Mouse (Mus musculus) midbrain, embryonic 16.5 days (tissue): ENCODE results near the gene Ankrd40. TPM values are rescaled to one million over a fixed set of nuclear protein-coding genes. Genes with fewer than 3 reads are reported as not detected.

ENCODE experiments used
- ATAC-seq: fragments of 200-750 bp; cut with Nextera tagmentation; 2 replicates; pipeline ENCODE4 v1.8.0; 2017; ENCODE audit warnings: moderate TSS enrichment
- H3K27ac ChIP-seq: fragments of 300-500 bp; sonication (generic); 2 replicates; pipeline ENCODE4 v1.5.1; 2014; ENCODE audit warnings: mild to moderate bottlenecking, low read length, mixed read lengths
- H3K27me3 ChIP-seq: fragments of 300-500 bp; sonication (generic); 2 replicates; pipeline ENCODE4 v1.6.1; 2014; ENCODE audit warnings: low read depth, low read length, mixed read lengths; ENCODE audit not compliant: control insufficient read depth, insufficient read depth
- H3K36me3 ChIP-seq: fragments of 300-500 bp; sonication (generic); 2 replicates; pipeline ENCODE4 v1.6.1; 2014; ENCODE audit warnings: mild to moderate bottlenecking, low read length, moderate library complexity, mixed read lengths; ENCODE audit not compliant: control insufficient read depth, insufficient read depth
- H3K4me1 ChIP-seq: fragments of 300-500 bp; sonication (generic); 2 replicates; pipeline ENCODE4 v1.6.1; 2014; ENCODE audit warnings: mild to moderate bottlenecking, low read length, mixed read lengths; ENCODE audit not compliant: control insufficient read depth, insufficient read depth
- H3K4me2 ChIP-seq: fragments of 300-500 bp; sonication (generic); 2 replicates; pipeline ENCODE4 v1.6.1; 2014; ENCODE audit warnings: mild to moderate bottlenecking, low read length, mixed read lengths
- H3K4me3 ChIP-seq: fragments of 300-500 bp; sonication (generic); 2 replicates; pipeline ENCODE4 v1.5.1; 2014; ENCODE audit warnings: low read depth, mild to moderate bottlenecking, low read length, moderate library complexity, mixed read lengths
- H3K9ac ChIP-seq: fragments of 300-500 bp; sonication (generic); 2 replicates; pipeline ENCODE4 v1.6.1; 2014; ENCODE audit warnings: low read depth, low read length, mixed read lengths
- H3K9me3 ChIP-seq: fragments of 300-500 bp; sonication (generic); replicated peaks from 2 replicates; pipeline ENCODE4 v1.6.1; 2014; ENCODE audit warnings: mild to moderate bottlenecking, low read length, mixed read lengths; ENCODE audit not compliant: control insufficient read depth, poor library complexity, severe bottlenecking
- WGBS: fragments of 180-500 bp; shearing (Covaris S2); extraction: QIAGEN DNeasy Blood & Tissue Kit; methylation state at CpG from one replicate; pipeline ENCODE4 v1.1.7; 2014; 5-methylcytosine and 5-hydroxymethylcytosine counted together
- polyA plus RNA-seq: library from polyadenylated mRNA; unstranded; fragments of >200 nt; fragmentation: Nextera tagmentation; extraction: Ambion mirVana; gene quantifications from 2 replicates; pipeline ENCODE4 v1.2.1, GENCODE M21; 2015

The Ankrd40 gene
- polyA plus RNA-seq, 1 experiment from 2014 or later, result 10.2 TPM

GRCm38 (mm10) chr11:94359168-94359567 is 31.4 kb downstream of the Ankrd40 start:
- 96% methylated on average over 9 of the region's 12 CpGs for WGBS
- Histone ChIP-seq H3K4me1 (no peaks in the 10 kb centered on the region), H3K9ac (no peak overlapping the region)

GRCm38 (mm10) chr11:94361166-94361870 is 33.5 kb downstream of the Ankrd40 start:
- no peak for ATAC-seq

More at GRCm38 (mm10) chr11:94359168-94359567, 31.4 kb downstream of the Ankrd40 start:
- Histone ChIP-seq H3K4me3 (no peak overlapping the region), H3K4me2 (no peak overlapping the region), H3K36me3 (no peaks in the 10 kb centered on the region), H3K27me3 (no peaks in the 10 kb centered on the region), H3K27ac (no peak overlapping the region), H3K9me3 (no peaks in the 10 kb centered on the region)
- ATAC-seq, result no peak

GRCm38 (mm10) chr11:94362101-94362500 is 34.3 kb downstream of the Ankrd40 start:
- H3K9ac ChIP-seq, result no peak overlapping the region
- no peak for ATAC-seq
- no peaks in the 10 kb centered on the region for H3K36me3 ChIP-seq
- H3K27ac ChIP-seq, result no peak overlapping the region
- no peak overlapping the region for H3K4me3 ChIP-seq
- no peaks in the 10 kb centered on the region for H3K4me1 ChIP-seq
- no peaks in the 10 kb centered on the region for H3K9me3 ChIP-seq
- no peaks in the 10 kb centered on the region for H3K27me3 ChIP-seq
- H3K4me2 ChIP-seq, result no peak overlapping the region
- 89% methylated on average over 5 of the region's 5 CpGs for WGBS

More at GRCm38 (mm10) chr11:94361166-94361870, 33.5 kb downstream of the Ankrd40 start:
- Histone ChIP-seq H3K4me3 (no peak overlapping the region), H3K9ac (no peak overlapping the region), H3K36me3 (no peaks in the 10 kb centered on the region), H3K4me2 (no peak overlapping the region), H3K9me3 (no peaks in the 10 kb centered on the region), H3K27ac (no peak overlapping the region), H3K27me3 (no peaks in the 10 kb centered on the region), H3K4me1 (no peaks in the 10 kb centered on the region)
- 95% methylated on average over 14 of the region's 14 CpGs for WGBS

GRCm38 (mm10) chr11:94363690-94364089 is 35.9 kb downstream of the Ankrd40 start:
- no peak overlapping the region for H3K4me2 ChIP-seq
- WGBS, result 87% methylated on average over 7 of the region's 7 CpGs
- no peaks in the 10 kb centered on the region for H3K27me3 ChIP-seq
- no peaks in the 10 kb centered on the region for H3K36me3 ChIP-seq
- no peak for ATAC-seq
- no peaks in the 10 kb centered on the region for H3K9me3 ChIP-seq
- no peak overlapping the region for H3K9ac ChIP-seq
- H3K27ac ChIP-seq, result no peak overlapping the region
- no peak overlapping the region for H3K4me3 ChIP-seq
- no peaks in the 10 kb centered on the region for H3K4me1 ChIP-seq

GRCm38 (mm10) chr11:94365340-94365739 is 37.5 kb downstream of the Ankrd40 start:
- H3K9me3 ChIP-seq, result no peaks in the 10 kb centered on the region
- 85% methylated on average over 3 of the region's 3 CpGs for WGBS
- no peak overlapping the region for H3K4me2 ChIP-seq
- ATAC-seq, result no peak
- H3K9ac ChIP-seq, result no peak overlapping the region
- no peaks in the 10 kb centered on the region for H3K4me1 ChIP-seq
- no peaks in the 10 kb centered on the region for H3K27me3 ChIP-seq
- H3K27ac ChIP-seq, result no peak overlapping the region
- no peaks in the 10 kb centered on the region for H3K36me3 ChIP-seq
- no peak overlapping the region for H3K4me3 ChIP-seq

- WGBS, result 87% methylated on average over 6 of the region's 6 CpGs
- no peak overlapping the region for H3K27ac ChIP-seq
These were observed 42.2 kb downstream of the Ankrd40 start for GRCm38 (mm10) chr11:94369981-94370380.

DNA sequence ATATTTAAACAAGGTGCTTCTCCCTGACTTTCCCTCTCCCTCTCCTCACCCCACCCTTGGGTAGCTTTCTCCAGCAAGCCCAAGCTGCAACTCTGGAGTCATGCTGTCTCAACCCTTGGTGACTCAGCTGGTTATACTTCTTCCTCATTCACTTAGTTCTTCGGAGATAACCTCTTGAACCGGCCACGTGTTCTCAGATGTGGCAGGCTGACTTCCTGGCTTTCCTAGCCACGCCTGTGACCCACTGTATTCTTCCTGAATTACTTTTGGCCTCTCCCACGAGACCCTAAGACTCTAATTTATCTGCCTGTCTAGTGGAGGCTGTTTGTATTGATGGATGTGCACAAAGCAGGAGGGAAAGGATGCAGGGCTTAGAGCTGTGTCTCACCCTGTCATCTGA is 43.0 kb downstream of the Ankrd40 start:
- Histone ChIP-seq H3K9ac (no peak overlapping the region), H3K27me3 (no peaks in the 10 kb centered on the region), H3K4me2 (no peak overlapping the region), H3K4me3 (no peak overlapping the region), H3K27ac (no peak overlapping the region), H3K4me1 (no peaks in the 10 kb centered on the region), H3K9me3 (no peaks in the 10 kb centered on the region), H3K36me3 (no peaks in the 10 kb centered on the region)
- WGBS, result 58% methylated on average over 5 of the region's 5 CpGs
- no peak for ATAC-seq

More at GRCm38 (mm10) chr11:94369981-94370380, 42.2 kb downstream of the Ankrd40 start:
- ATAC-seq, result no peak
- Histone ChIP-seq H3K9ac (no peak overlapping the region), H3K4me3 (no peak overlapping the region), H3K9me3 (no peaks in the 10 kb centered on the region), H3K36me3 (no peaks in the 10 kb centered on the region), H3K4me2 (no peak overlapping the region), H3K4me1 (no peaks in the 10 kb centered on the region), H3K27me3 (no peaks in the 10 kb centered on the region)

DNA sequence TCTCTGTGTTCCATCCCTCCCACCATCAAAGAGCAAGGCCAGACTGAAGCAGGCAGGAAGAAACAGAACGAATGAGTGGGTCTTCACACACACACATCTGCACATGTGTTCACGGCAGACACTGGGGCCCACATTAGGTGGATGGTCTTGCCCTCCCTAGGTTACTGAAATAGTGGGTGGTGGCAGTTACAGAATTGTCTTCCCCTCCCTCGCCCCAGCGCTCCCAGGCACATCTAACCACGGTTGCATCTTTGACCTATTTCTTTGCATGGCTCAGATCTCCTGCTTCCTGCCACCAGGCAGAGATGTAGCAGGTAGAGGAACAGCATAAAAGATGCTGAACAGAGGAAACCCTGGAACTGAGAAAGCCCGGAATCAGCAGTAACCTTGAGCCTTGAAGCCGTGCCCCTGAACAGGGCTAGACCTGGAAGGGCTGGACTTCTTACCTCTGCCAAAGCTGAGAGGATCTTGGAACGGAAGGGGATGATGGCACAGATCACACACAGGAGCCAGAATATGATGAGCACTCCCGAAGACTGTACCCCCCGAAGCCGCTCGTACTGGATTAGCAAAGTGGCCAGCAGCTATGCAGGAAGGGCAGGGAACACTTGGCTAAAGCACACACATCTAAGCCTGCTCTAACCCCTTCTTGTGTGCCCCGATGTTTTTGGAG is 46.6 kb downstream of the Ankrd40 start:
- 86% methylated on average over 13 of the region's 13 CpGs for WGBS
- no peaks in the 10 kb centered on the region for H3K9me3 ChIP-seq
- no peak for ATAC-seq

GRCm38 (mm10) chr11:94379061-94379460 is 51.3 kb downstream of the Ankrd40 start:
- Histone ChIP-seq H3K9ac (no peak overlapping the region), H3K27me3 (no peaks in the 10 kb centered on the region), H3K4me1 (no peaks in the 10 kb centered on the region), H3K4me2 (no peak overlapping the region), H3K9me3 (no peaks in the 10 kb centered on the region), H3K4me3 (no peak overlapping the region), H3K36me3 (no peaks in the 10 kb centered on the region), H3K27ac (no peak overlapping the region)
- WGBS, result 18% methylated on average over 2 of the region's 2 CpGs
- no peak for ATAC-seq

More for the DNA sequence above, 46.6 kb downstream of the Ankrd40 start:
- H3K27ac ChIP-seq, result no peak overlapping the region
- H3K4me2 ChIP-seq, result no peak overlapping the region
- H3K36me3 ChIP-seq, result no peaks in the 10 kb centered on the region
- H3K27me3 ChIP-seq, result no peaks in the 10 kb centered on the region
- no peak overlapping the region for H3K4me3 ChIP-seq
- H3K9ac ChIP-seq, result no peak overlapping the region
- no peaks in the 10 kb centered on the region for H3K4me1 ChIP-seq
